Mouse (Mus musculus) cerebellum, adult 9-11 months (tissue): ENCODE data around the gene Tuba1a.

Experiments used
- DNase-seq: peaks from one replicate; pipeline ENCODE4 v3.0.0; 2022

Gene Tuba1a

DNA sequence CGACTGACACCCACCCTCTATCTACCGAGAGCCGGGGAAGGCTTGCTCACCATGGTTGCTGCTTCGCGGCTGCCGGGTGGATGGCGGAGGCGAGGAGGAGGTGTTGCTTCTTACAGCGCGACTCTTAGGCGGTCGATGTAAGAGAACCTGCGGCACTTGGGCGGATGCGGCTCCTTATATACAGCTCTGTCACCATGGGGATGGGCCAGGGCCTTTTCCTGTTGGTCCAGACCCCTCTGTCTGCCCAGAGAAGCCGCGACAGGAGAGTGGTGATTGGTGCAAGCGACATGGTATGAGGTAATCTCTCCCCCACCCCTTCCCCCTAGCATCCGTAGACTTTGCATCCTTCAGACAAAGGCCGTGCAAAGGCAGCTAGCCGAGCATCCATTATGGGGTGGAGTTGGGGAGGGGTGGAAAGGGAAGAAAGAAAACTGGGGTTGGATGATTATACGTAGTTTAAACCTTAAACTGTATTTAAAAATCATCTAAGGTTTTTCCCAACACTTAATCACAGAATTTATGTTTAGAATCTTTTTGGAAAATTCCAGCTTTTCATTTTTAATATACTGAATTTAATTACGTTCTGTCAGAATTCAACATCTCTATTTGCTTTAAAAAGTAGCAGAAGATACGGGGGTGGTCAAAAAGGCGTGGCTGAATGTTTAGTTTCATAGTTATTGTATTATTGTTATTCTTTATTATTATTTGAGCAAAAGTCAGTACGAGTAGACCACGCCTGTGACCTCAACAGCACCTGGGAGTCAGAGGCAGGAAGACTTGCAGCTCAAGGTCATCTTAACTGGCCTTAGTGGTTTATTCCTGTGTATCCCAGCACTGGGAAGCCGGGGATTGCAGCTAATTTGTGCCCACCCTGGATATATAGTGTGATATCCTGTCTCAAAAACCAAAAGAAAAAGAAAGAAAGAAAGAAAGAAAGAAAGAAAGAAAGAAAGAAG, at the start of gene Tuba1a, which contains the start of gene Gm49450:
Tuba1a (minus strand) TSS at position 303 of the 956 bp plus-strand sequence.
Gm49450 (minus strand) TSS at position 151 of the 956 bp plus-strand sequence.
- peak; percentile 99 for DNase-seq

- DNase-seq = no peak
These were observed 48.0 kb upstream of the Tuba1a start for GRCm38 (mm10) chr15:99001451-99001931.

- DNase-seq = peak; percentile 49
These were observed 47.2 kb upstream of the Tuba1a start for GRCm38 (mm10) chr15:99000535-99001283.

- no peak for DNase-seq
These were observed 45.3 kb upstream of the Tuba1a start for GRCm38 (mm10) chr15:98998775-98999157.

DNA sequence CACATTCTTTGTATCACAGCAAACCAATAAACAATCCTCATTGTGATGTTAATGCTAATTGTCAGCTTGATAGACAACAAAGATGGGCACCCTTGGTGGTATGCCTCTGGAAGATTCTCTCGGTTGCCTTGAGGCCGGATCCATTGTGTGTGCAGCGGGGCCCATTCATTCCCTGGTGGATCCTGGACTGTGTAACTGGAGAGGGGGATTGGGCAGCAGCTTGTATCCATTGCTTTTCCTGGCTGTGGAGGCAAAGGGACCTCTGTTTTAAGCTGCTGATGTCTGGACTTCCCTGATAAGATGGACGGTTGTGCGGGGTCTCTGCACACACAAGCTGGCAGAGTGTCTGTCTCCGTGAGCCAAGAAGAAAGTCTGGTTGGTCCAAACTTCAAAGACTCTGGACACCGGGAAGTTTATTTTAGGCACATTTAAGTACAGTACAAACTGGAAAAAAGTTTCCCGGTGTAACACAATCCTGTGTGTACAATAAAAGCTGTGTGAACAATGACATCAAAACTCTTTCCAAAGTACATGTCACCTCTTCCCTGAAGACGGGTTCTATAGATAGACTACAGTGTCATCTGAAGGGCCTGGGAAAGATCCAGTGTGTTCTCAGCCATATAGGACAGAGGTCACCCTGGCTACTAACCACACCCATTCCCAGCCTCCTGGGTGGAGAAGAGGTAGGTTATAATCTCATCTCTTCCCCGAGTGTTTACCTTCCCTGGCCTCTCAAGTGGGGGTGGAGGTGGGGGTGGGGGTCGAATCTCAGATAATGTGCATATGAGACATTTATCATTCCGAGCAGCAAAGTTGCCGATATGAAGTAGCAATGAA, 44.7 kb upstream of the Tuba1a start:
- no peak for DNase-seq

- no peak for DNase-seq
These were observed 43.3 kb upstream of the Tuba1a start for GRCm38 (mm10) chr15:98996840-98997239.

DNA sequence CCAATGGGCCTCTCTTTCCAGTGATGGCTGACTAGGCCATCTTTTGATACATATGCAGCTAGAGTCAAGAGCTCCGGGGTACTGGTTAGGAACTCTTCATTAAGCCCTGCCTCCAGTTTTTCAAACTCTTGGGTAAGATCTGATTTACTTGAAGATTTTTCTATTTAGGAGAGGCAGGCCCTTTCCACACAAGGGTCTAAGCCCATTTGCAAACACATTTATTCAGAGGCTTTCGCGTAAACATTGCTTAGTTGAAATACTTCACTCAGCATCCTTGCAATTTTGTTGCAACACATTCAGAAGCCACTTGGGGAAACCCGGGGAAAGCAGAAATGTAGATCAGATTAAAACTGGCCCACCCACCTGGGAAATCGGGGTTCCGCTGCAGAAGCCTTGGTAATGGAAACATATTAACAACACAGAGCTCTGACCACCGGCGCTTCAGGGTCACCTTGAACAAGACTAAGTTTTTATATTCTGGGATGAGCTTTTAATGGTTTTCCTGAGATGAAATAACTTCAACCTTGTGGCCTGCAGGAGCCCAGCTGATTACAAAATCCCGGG, 41.5 kb upstream of the Tuba1a start:
- no peak for DNase-seq

DNA sequence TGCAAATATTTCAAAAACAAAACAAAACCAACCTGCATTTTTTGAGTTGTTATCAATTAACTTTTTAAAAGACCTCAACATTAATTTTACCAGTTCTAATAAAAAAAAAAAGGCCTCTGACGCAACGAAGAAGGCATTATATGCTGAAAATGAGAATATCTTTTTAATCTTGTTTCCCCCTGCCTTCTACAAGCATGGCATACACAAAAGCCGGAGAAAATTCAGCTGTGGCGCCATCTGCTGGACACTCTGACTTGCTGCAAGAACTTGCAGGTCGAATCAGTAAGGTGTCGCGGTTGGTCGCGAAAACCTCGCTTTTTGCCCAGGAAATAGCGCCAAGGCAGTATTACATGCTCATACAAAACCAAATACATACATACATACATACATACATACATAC, 40.4 kb upstream of the Tuba1a start:
- peak; percentile 87 for DNase-seq

DNA sequence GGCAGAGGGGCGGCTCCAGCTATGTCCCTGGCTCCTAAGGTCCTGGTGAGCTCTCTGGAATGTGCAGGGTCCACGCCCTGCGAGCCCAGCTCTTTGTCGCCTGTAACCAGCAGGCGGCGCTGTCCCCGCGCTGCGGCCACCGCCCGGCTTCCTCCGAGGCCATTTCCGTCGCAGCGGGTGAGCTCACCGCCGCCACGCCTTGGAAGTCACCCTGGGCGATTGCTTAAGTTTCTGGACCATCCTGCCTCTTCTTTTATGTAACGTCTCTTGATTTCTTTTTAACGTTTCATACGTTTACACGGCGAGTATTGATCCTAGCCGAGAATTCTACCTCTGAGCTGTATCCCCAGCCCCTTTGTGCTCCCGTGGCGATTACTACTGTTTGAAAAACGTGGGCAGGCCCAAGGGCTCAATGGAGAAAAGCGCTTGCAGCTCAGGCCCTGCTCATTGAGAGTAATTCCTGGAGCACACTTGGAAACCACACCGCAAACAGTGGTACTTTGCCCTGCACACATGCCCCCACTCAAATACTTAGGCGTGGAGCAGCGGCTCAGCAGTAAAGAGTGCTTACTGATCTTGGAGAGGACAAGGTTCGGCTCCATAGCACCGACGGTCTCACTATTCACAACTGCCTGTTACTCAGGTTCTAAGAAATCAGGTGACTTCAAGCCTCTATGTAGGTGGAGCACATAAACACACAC, 39.7 kb upstream of the Tuba1a start:
- peak; percentile 92 for DNase-seq

GRCm38 (mm10) chr15:98992086-98992912, 38.8 kb upstream of the Tuba1a start:
- peak; percentile 86 for DNase-seq

GRCm38 (mm10) chr15:98991540-98992050, 38.1 kb upstream of the Tuba1a start:
- DNase-seq = peak; percentile 13

DNA sequence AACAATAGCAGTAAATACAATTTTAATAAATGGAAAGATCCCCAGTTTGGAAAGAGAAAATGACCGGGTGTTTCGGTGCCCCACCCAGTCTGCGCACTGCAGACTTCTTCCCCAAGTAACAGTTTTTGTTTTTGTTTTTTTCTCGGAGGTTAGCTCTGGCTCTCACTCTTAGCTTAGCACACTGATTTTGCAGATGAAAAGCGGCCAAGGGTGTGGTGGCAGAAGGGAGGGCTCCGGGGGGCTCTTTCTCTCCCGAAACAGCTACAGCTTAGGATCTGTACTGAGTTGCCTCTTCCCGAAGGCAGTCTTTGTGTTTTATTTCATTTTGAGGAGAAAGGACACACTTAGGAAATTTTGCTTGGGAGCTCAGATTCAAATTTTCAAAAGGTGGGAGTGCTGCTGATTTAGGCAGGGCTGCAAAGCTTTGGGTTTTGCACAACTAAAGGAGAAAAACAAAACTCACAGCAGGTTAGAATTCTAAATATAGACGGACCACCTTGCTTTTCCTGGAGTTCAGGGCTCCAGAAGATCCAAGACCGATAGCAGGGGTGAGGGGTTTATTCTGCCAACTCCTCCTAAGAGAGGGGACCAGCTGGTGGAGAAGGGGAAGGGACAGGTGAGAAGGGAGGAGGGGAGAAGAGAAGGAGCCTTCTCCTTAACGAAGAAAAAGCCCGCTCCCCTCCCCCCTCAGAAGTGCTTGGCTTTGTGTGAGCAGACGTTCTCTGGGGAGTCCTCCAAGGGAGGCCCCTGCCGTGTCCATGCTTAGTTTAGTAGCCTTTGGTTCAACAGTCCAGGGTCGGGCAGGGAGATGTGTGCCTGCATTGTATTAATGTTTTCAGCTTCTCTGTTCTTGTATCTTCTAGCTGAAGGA, 37.4 kb upstream of the Tuba1a start:
- DNase-seq = peak; percentile 53

- DNase-seq = peak; percentile 13
These were observed 36.4 kb upstream of the Tuba1a start for GRCm38 (mm10) chr15:98989701-98990430.

DNA sequence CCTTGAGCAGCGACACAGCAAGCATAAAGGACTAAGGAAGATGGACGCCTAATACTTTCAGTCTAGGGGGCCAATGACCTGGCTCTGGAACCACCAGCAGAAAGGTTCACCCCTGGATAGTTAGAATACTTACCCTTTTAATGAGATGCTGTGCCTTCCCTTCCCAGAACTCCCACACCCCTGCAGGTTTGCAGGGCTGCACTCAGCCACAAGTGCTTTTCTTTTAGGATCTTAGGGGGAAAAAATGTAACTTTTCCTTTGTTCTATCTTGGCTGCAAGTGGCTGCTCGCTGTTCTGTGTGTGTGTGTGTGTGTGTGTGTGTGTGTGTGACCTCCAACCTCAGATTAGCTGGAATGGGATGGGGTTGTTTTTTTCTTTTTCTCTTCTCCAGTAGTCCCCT, 35.3 kb upstream of the Tuba1a start:
- DNase-seq = no peak

DNA sequence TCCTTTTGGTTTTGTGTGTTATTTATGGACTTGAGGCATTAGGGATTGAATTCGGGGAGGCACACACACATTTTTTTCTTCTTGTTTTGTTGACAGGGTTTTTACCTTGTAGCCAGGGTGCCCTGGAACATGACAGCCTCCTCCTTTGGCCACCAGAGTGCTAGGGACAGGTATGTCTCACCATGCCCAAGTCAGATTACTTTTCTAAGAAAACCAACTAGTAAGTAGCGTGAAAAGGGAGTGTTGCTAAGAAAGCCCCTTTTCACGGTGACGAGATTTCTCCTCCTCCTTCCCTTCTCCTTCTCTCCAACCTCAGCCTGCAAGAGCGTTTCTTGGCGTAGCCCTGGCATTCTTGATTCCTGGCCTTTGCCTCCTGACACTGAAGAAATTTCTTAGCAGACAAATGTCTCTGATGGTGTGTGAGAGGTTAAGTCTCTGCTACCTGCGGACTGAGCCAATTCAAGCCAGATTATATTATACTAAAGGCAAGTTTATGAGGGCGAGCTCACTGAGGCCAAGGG, 34.2 kb upstream of the Tuba1a start:
- peak; percentile 9 for DNase-seq

- peak; percentile 16 for DNase-seq
These were observed 33.7 kb upstream of the Tuba1a start for GRCm38 (mm10) chr15:98987077-98987630.

DNA sequence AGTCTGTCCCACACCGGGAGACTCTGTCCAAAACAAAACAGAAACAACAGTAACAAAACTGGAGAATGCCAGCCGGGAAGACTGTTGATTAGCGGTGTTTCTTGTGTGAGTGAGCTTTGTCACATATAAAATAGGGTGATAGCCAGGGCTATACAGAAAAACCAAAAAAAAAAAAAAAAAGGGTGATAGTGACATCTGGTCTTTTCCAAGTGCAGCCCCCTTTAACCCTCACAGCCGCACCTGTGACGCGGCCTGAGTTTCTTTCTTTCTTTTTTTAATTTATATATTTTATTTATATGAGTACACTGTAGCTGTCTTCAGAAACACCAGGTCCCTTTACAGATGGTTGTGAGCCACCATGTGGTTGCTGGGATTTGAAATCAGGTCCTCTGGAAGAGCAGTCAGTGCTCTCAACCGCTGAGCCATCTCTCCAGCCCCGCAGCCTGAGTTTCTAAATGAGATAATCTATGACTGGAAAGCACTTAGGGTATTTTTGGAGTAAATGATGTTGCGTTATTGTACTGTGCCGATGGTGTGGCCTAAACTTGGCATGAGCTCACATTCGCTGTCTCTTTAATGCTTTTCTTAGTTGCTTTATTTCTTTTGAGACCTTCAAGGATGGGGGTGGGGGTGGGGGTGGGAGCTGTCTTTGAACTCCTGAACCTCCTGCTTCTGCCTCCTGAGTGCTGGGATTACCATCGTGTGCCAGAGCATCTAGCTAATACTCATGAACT, 32.6 kb upstream of the Tuba1a start:
- no peak for DNase-seq
